Mouse (Mus musculus) spleen, adult 2 months (tissue): ENCODE data around the gene Gm45713.

Source experiments
- CTCF ChIP-seq: fragments of 200-500 bp; IDR thresholded peaks from 2 replicates; pipeline ENCODE4 v1.5.1; 2011; ENCODE audit warnings: mild to moderate bottlenecking, inconsistent platforms; ENCODE audit not compliant: insufficient read depth, insufficient read length, insufficient replicate concordance; ENCODE audit errors: extremely low read depth
- POLR2A ChIP-seq: fragments of 200-500 bp; IDR thresholded peaks from 2 replicates; pipeline ENCODE4 v1.6.1; 2011; ENCODE audit warnings: low read depth, low read length, inconsistent platforms

GRCm38 (mm10) chr7:45081016-45081415 is 55.0 kb downstream of the Gm45713 start:
- TF ChIP-seq CTCF (no peak), POLR2A (no peak)
